Mouse (Mus musculus) bone marrow macrophage, adult 2 months (primary cell): ENCODE data around the gene Emg1. TPM values are rescaled to one million over a fixed set of nuclear protein-coding genes. Genes with fewer than 3 reads are reported as not detected.

ENCODE experiments used
- H3K27ac ChIP-seq: 2 replicates; pipeline ENCODE4 v1.5.1; 2012; ENCODE audit warnings: low read depth, low read length; ENCODE audit not compliant: insufficient read depth
- H3K4me1 ChIP-seq: 2 replicates; pipeline ENCODE4 v1.6.1; 2012; ENCODE audit warnings: low read length; ENCODE audit not compliant: control insufficient read depth, insufficient read depth
- H3K4me3 ChIP-seq: 2 replicates; pipeline ENCODE4 v1.5.1; 2012; ENCODE audit warnings: mild to moderate bottlenecking, low read length, moderate library complexity; ENCODE audit not compliant: insufficient read depth
- CTCF ChIP-seq: IDR thresholded peaks from 2 replicates; pipeline ENCODE4 v1.5.1; 2012; ENCODE audit warnings: low read depth, mild to moderate bottlenecking, low read length, moderate library complexity
- POLR2A ChIP-seq: IDR thresholded peaks from 2 replicates; pipeline ENCODE4 v1.6.1; 2012; ENCODE audit warnings: mild to moderate bottlenecking, low read depth, low read length, borderline replicate concordance
- polyA plus RNA-seq: library from polyadenylated mRNA; stranded (reverse); fragments of >200 nt; gene quantifications from 2 replicates; pipeline ENCODE4 v1.2.4, GENCODE M21; 2012; ENCODE audit not compliant: missing spikeins, insufficient read depth, insufficient read length

Gene Emg1
- polyA plus RNA-seq, 1 experiment, result 48.2 TPM

GRCm38 (mm10) chr6:124750405-124750804 is 38.4 kb upstream of the Emg1 start:
- TF ChIP-seq CTCF (no peak), POLR2A (no peak)
- H3K4me1 ChIP-seq, result peaks cover 6% of the 10 kb centered on the region; the same call in 1 of the 2 replicates
- no peak overlapping the region for H3K27ac ChIP-seq
- H3K4me3 ChIP-seq, result no peak overlapping the region

GRCm38 (mm10) chr6:124746654-124747632 is 35.0 kb upstream of the Emg1 start:
- Histone ChIP-seq H3K4me3 (no peak overlapping the region), H3K4me1 (peaks cover 2% of the 10 kb centered on the region), H3K27ac (no peak overlapping the region)
- no peak for TF ChIP-seq CTCF
- no peak for TF ChIP-seq POLR2A

GRCm38 (mm10) chr6:124746296-124746605 is 34.3 kb upstream of the Emg1 start:
- TF ChIP-seq CTCF (no peak), POLR2A (no peak)
- Histone ChIP-seq H3K4me3 (peak overlapping the region; percentile 66), H3K27ac (no peak overlapping the region), H3K4me1 (peaks cover 6% of the 10 kb centered on the region)

- TF ChIP-seq CTCF (no peak), POLR2A (no peak)
- Histone ChIP-seq H3K4me1 (peaks cover 6% of the 10 kb centered on the region), H3K27ac (peak overlapping the region; percentile 17; the same call in 1 of the 2 replicates), H3K4me3 (peak overlapping the region; percentile 66)
Observed at GRCm38 (mm10) chr6:124745490-124746295, 33.7 kb upstream of the Emg1 start.

GRCm38 (mm10) chr6:124744755-124745321 is 32.9 kb upstream of the Emg1 start:
- H3K4me3 ChIP-seq, result peak overlapping the region; percentile 66
- TF ChIP-seq POLR2A (no peak), CTCF (no peak)
- H3K27ac ChIP-seq, result no peak overlapping the region; the same call in 1 of the 2 replicates
- H3K4me1 ChIP-seq, result peaks cover 9% of the 10 kb centered on the region

- TF ChIP-seq CTCF (no peak), POLR2A (no peak)
- Histone ChIP-seq H3K4me1 (peaks cover 21% of the 10 kb centered on the region), H3K4me3 (no peak overlapping the region), H3K27ac (no peak overlapping the region)
Observed at GRCm38 (mm10) chr6:124743647-124744046, 31.7 kb upstream of the Emg1 start.

- Histone ChIP-seq H3K4me1 (peaks cover 24% of the 10 kb centered on the region), H3K4me3 (no peak overlapping the region), H3K27ac (no peak overlapping the region)
- no peak for TF ChIP-seq POLR2A
- TF ChIP-seq CTCF, result no peak
Observed at GRCm38 (mm10) chr6:124742839-124743514, 31.0 kb upstream of the Emg1 start.

GRCm38 (mm10) chr6:124741842-124742241 is 29.9 kb upstream of the Emg1 start:
- Histone ChIP-seq H3K4me1 (peaks cover 31% of the 10 kb centered on the region), H3K4me3 (peak overlapping the region; percentile 51), H3K27ac (peak overlapping the region; percentile 98)
- no peak for TF ChIP-seq POLR2A
